Mouse (Mus musculus) forebrain, embryonic 10.5 days (tissue): Measurements from ENCODE around the gene Spns3. TPM values are rescaled to one million over a fixed set of nuclear protein-coding genes. Genes with fewer than 3 reads are reported as not detected.
A peak's percentile ranks its signal among the peaks of the same experiment; 100 is the strongest.

Experiments used
- DNase-seq: peaks from one replicate; pipeline ENCODE4 v3.0.0-alpha.2; 2017; ENCODE audit warnings: low spot score; ENCODE audit errors: extremely low spot score
- H3K27ac ChIP-seq: fragments of 300-500 bp; sonication (generic); 2 replicates; pipeline ENCODE4 v1.5.1; 2016; ENCODE audit warnings: mild to moderate bottlenecking
- H3K27me3 ChIP-seq: fragments of 300-500 bp; sonication (generic); 2 replicates; pipeline ENCODE4 v1.6.1; 2016; ENCODE audit warnings: mild to moderate bottlenecking; ENCODE audit not compliant: poor library complexity, severe bottlenecking
- H3K36me3 ChIP-seq: fragments of 300-500 bp; sonication (generic); replicated peaks from 2 replicates; pipeline ENCODE4 v1.6.1; 2016; ENCODE audit warnings: mild to moderate bottlenecking, moderate library complexity
- H3K4me1 ChIP-seq: fragments of 300-500 bp; sonication (generic); 2 replicates; pipeline ENCODE4 v1.6.1; 2016
- H3K4me3 ChIP-seq: fragments of 300-500 bp; sonication (generic); 2 replicates; pipeline ENCODE4 v1.5.1; 2016; ENCODE audit warnings: mild to moderate bottlenecking, moderate library complexity
- H3K9me3 ChIP-seq: fragments of 300-500 bp; sonication (generic); 2 replicates; pipeline ENCODE4 v1.6.1; 2016; ENCODE audit warnings: mild to moderate bottlenecking, moderate library complexity
- WGBS: fragments of 180-500 bp; shearing (Covaris S2); methylation state at CpG from one replicate; pipeline ENCODE4 v1.1.7; 2016; 5-methylcytosine and 5-hydroxymethylcytosine counted together
- polyA plus RNA-seq: library from polyadenylated mRNA; unstranded; fragments of >200 nt; fragmentation: Nextera tagmentation; extraction: Ambion mirVana; gene quantifications from 2 replicates; pipeline ENCODE4 v1.2.1, GENCODE M21; 2016

Gene Spns3
- 0.20 TPM in 1 of 2 replicates, not detected in the other for polyA plus RNA-seq

DNA sequence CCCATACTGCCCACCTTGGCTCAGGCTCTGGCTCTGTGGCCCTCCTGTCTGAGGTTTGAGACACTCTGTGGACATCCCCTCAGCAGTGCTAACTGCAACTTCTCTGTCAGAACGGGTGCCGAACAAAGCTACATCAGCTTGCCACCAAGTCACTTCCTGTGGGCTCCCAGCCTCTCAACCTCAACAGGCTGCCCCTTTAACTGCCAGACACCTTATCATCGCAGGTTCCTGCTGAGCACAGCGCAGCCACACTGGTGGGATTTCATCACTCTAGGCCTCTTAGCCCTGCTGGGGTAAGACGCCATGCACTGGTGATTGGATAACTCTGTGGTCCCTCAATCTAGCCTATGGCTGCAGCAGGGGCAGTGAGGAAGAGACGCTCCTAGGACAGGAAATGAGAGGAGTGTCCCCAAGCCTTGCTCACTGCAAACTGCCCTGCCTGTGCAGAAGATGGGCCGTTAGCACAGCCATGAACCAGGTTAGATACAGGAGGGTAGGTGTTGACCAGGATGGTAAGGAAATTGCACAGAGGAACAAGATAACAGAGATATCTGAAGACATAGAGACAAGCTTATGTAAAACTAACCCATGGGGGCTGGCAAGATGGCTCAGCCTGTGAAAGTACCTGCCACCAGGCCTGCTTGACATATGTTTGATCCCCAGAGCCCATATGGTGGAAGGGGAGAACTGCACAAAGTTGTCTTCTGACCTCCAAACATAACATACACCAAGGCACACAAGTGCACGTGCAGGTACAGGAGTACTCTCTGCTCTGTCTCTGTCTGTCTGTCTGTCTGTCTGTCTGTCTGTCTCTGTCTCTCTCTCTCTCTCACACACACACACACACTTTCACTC is at the start of gene Spns3:
Gene Spns3, minus strand, starts transcription at position 373 of the 855 bp plus-strand sequence.
- no peaks in the 10 kb centered on the region for H3K9me3 ChIP-seq
- no peaks in the 10 kb centered on the region for H3K36me3 ChIP-seq
- no peak within 1 kb of the TSS for H3K4me3 ChIP-seq
- no peak within 1 kb of the TSS for H3K27ac ChIP-seq
- WGBS, result 65% methylated on average over 8 of the region's 8 CpGs
- no peaks in the 10 kb centered on the region; the same call in 1 of the 2 replicates for H3K4me1 ChIP-seq
- no peak for DNase-seq
- no peaks in the 10 kb centered on the region for H3K27me3 ChIP-seq

DNA sequence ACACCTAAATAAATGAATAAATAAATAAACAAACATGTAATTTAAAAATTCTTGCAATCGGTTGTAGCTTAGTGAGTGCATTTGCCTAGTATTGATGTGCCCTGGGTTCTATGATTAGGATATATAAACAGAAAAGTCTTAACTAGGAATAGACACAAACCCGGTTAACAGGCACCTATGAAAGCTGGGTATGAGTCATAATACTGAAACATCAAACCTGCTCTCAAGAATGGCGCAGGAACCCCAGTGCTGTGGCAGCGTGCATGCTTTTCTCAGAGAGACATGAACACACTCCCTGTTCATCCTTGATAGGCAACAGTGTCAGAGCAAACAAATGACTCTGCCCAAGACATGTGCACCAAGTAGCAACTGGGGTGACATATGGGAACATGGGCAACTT is 47.5 kb upstream of the Spns3 start:
- no peaks in the 10 kb centered on the region for H3K4me1 ChIP-seq
- no peaks in the 10 kb centered on the region for H3K27me3 ChIP-seq
- H3K27ac ChIP-seq, result no peak overlapping the region
- DNase-seq, result no peak
- H3K9me3 ChIP-seq, result no peaks in the 10 kb centered on the region
- no peaks in the 10 kb centered on the region for H3K36me3 ChIP-seq
- 94% methylated on average over 4 of the region's 4 CpGs for WGBS
- no peak overlapping the region for H3K4me3 ChIP-seq

DNA sequence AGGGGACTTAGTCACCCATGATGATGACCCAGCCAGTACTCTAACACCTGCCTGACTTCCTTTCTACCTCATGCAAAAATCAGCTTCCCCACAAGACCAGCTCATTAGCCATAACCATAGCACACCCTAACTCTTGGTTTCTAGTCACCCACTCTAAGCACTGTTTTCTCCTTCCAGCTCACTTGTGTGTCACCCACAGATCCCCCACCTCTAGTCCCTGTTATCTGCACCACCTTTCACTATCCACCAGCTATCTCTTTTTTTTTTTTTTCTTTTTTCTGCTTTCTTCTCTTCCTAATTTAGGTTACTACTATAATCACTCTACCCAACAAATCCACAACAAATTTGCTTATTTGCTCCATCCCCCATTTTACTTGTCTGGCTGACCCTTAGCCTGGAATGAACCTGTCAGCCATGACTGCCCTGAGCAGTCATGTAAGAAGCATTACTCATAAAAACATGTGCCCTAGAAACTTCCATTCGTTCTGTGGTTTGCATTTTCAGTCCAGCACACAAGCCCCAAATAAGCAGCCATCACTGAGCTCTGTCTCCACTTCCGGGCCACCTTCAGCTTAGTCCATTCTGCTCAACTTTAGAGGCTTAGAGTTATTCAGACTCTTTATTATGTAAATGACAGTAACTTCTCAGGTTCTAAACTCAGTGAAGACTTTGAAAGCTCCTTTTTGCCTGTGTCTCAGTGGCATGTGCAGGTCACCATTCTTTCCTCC is 44.9 kb upstream of the Spns3 start:
- H3K4me1 ChIP-seq, result no peaks in the 10 kb centered on the region
- DNase-seq, result no peak
- H3K27me3 ChIP-seq, result no peaks in the 10 kb centered on the region
- no peak overlapping the region for H3K27ac ChIP-seq
- WGBS, result 73% methylated on average over 2 of the region's 2 CpGs
- no peaks in the 10 kb centered on the region for H3K36me3 ChIP-seq
- no peak overlapping the region for H3K4me3 ChIP-seq
- H3K9me3 ChIP-seq, result no peaks in the 10 kb centered on the region

DNA sequence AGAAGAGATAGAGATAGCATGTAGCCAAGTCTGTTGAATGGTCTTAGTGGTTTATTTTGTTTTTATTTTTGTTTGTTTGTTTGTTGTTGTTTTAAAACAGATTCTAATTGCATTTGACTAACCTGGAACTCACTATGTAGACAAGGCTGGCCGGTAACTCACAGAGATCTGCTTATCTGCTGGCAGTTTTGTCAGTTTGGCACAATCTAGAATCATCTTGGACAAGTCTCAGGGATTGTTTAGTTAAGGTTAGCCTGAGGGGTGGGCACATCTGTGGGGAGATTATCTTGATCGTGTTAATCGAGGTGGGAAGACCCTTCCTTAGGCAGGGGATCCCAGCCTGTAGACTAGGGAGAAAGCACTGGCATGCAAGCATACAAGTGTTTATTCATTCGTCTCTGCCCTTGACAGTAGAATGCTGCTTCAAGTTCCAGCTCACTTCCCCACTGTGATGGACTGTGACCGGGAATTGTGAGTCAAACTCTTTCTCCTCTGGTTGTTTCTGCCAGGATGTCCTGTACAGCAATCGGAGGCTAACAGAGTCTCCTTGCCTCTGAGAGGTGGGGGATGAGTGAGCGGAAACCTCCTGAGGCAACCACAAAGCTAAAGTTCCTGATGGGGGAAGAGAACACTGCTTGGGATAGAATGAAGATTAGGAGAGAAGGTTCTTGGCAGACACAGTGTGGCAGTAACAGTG is 37.4 kb upstream of the Spns3 start:
- Histone ChIP-seq H3K4me1 (no peaks in the 10 kb centered on the region), H3K9me3 (no peaks in the 10 kb centered on the region), H3K4me3 (no peak overlapping the region), H3K27ac (no peak overlapping the region), H3K27me3 (no peaks in the 10 kb centered on the region), H3K36me3 (no peaks in the 10 kb centered on the region)
- no peak for DNase-seq
- 70% methylated on average over 7 of the region's 7 CpGs for WGBS

DNA sequence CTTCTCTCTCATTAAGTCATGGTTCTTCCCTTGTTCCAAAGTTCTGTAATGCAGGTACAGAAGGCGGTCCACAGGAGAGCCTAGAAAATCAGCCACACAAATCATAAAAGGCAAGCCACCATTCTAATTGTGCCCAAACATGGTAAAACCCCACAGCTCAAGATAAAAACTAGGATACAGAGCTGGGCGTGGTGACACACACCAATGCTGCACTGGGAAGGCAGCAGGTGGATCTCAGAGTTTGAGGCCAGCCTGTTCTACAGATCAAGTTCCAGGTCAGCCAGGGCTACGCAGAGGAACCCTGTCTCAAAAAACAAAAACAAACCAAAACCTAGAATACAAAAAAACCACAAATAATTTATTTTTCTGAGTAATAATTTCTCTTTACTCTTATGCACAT is 36.3 kb upstream of the Spns3 start:
- H3K9me3 ChIP-seq, result no peaks in the 10 kb centered on the region
- no peaks in the 10 kb centered on the region for H3K27me3 ChIP-seq
- peaks cover 8% of the 10 kb centered on the region for H3K4me1 ChIP-seq
- DNase-seq, result no peak
- H3K36me3 ChIP-seq, result no peaks in the 10 kb centered on the region
- 94% methylated on average over 3 of the region's 3 CpGs for WGBS
- H3K4me3 ChIP-seq, result no peak overlapping the region
- H3K27ac ChIP-seq, result no peak overlapping the region

DNA sequence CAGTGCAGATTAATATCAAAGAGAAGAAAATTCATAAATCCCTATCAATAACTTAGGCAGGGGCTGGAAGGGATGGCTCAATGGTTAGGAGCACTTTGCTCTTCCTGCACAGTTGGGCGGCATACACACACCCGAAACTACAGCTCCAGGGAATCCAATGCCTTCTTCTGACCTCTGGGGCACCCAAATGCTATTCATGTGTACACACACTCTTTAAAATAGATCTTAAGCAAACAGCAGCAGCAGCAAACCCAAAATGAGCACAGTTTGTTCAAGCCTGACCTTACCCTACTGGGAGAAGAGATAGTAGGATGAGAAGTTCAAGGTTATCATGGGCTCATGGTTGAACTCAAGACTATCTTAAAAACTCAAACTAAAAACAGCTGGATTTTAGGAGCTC is 32.8 kb upstream of the Spns3 start:
- H3K36me3 ChIP-seq, result no peaks in the 10 kb centered on the region
- no peak overlapping the region for H3K4me3 ChIP-seq
- 81% methylated on average over 2 of the region's 2 CpGs for WGBS
- H3K9me3 ChIP-seq, result no peaks in the 10 kb centered on the region
- H3K4me1 ChIP-seq, result peaks cover 10% of the 10 kb centered on the region
- DNase-seq, result no peak
- no peak overlapping the region for H3K27ac ChIP-seq
- H3K27me3 ChIP-seq, result peaks cover under 1% of the 10 kb centered on the region; the same call in 1 of the 2 replicates

DNA sequence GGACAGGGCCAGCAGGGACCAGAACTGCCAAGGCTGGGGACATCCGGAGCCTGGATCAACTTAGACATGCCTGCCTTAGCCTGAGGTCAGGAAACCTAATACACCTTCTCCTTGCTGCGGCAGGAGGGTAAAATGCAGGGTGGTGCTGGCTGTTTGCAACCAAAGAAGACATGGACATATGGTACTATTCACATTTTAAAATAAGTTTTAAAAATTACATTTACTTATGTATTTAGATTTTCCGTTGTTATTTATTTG is 32.1 kb upstream of the Spns3 start:
- Histone ChIP-seq H3K36me3 (no peaks in the 10 kb centered on the region), H3K9me3 (no peaks in the 10 kb centered on the region), H3K4me1 (peaks cover 10% of the 10 kb centered on the region), H3K27ac (no peak overlapping the region), H3K27me3 (peaks cover 8% of the 10 kb centered on the region), H3K4me3 (no peak overlapping the region)
- no peak for DNase-seq
- WGBS, result 71% methylated on average over 3 of the region's 3 CpGs

DNA sequence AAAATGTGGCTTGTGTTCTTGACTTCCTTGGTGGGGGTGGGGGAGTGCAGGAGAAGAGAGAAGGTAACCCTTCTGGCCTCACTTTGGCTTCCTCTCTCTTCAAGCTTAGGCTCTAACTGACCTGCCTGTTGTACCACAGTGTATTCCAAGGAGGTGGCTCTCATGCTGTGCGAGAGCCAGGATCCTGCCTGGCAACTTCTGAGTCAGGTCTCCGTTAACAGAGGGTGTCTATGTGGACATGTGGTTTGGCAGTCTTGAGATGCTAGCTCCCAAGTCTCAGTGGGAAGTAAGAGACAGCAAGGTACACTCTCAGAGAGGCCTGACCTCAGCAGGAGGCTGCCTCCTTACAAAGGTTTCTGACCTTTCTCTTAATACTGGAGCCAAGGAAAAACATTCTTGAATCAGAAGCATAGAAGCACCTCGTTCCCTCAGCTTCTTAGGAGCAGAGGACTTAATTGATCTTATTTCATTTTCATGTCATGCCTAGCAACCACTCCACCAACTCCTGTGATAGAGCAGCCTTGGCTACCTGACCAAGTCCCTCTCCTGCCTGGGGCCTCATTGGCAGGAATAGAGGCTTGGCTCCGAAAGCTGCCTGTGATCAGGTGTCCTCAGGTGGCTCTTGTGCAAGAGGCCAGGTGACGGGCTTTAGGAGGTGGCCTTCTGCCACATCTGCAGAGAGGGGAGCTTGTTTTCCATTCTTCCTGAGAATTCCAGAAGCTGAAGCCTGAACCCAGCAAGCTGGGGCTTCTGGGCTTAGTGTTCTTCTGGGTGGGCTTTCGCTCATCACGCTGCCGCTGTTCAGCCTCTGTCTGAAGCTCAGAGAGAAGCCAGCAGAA is 31.5 kb upstream of the Spns3 start:
- peaks cover 11% of the 10 kb centered on the region for H3K27me3 ChIP-seq
- H3K9me3 ChIP-seq, result no peaks in the 10 kb centered on the region
- WGBS, result 67% methylated on average over 8 of the region's 8 CpGs
- H3K27ac ChIP-seq, result peak overlapping the region; percentile 37; the same call in 1 of the 2 replicates
- H3K4me3 ChIP-seq, result no peak overlapping the region
- DNase-seq, result no peak
- H3K4me1 ChIP-seq, result peaks cover 13% of the 10 kb centered on the region
- H3K36me3 ChIP-seq, result no peaks in the 10 kb centered on the region

DNA sequence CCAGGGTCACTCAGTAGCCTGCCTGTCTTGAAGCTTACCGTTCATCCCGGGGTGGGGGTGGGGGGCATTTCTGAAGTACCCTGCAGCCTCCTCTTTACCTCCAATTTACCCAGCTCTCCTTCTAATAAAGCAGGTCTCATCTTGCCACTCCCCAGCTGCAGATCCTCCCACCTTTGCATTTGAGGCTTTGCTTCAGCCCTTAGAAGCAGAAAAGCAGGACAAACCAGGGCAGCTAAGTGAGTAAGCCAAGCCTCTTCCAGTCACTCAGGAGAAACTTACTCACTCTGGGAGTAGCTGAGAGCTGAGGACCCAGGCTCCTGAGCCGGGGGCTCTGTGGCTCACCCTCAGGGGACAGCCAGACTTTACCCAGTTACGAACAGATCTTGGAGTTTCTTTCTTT is 28.2 kb upstream of the Spns3 start:
- no peak for DNase-seq
- Histone ChIP-seq H3K27ac (no peak overlapping the region), H3K4me3 (no peak overlapping the region), H3K4me1 (peaks cover 24% of the 10 kb centered on the region), H3K27me3 (peaks cover 26% of the 10 kb centered on the region), H3K9me3 (no peaks in the 10 kb centered on the region), H3K36me3 (no peaks in the 10 kb centered on the region)
- WGBS, result 71% methylated on average over 4 of the region's 4 CpGs

DNA sequence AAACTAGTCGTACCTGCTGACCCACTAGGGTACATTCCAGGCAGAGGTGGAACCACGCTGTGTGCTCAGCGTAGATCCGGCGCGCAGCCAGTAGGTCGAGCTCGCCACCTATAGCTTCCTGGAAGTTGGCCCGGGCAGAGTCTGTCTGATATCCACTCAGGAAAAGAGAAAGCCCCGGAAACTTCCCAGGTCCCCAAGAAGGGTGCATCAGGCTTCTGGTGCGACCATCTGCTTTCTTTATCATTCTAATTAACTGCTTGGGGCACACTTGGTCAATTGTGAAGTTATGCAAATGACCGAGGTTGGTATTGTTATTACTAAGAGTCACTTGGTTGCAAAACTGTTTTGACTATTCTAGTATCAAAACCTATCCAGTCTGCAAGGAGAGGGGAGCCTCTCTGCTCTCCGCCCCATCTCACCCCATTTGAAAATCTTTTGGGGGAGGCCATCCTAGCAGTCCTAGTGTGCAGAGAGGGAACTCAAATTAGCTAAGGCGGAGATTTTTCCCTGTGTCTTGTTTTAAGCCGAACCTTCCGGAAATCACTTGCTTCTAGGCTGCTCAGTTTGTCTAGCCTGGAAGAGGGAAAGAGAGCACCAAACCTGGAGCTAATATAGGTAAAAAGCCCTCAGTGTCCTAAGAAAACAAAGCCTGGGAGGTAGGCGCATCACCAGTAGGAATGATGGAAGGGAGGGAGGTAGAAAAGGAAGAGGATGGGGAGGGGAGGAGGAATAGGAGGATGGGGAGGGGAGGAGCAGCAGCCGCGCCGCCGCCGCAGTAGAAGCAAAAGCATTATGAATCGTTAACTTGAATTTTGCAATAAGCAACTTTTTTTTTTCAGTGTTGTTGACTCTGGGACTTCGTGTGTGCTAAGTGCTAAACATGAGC is 26.4 kb upstream of the Spns3 start:
- 3% methylated on average over 24 of the region's 24 CpGs for WGBS
- Histone ChIP-seq H3K4me1 (peaks cover 17% of the 10 kb centered on the region), H3K4me3 (peak overlapping the region; percentile 50), H3K36me3 (no peaks in the 10 kb centered on the region), H3K9me3 (no peaks in the 10 kb centered on the region), H3K27me3 (peaks cover 26% of the 10 kb centered on the region), H3K27ac (peak overlapping the region; percentile 51)
- DNase-seq, result no peak

DNA sequence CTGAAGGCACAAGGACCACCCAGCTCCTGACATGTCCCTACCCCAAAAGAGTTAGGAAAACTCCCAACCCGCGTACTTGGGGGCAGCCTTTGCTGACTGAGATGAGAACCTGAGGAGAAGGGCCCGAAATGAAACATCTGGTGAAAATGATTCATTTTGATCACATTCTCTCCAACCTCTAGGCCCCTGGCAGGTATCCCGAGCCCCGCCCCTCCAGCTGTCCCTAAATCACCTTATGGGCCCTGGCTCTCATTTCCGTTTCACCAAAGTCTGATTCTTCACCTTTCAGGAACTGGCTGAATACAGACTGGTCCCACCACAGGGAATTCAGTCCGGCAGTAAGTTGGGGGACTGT is 25.8 kb upstream of the Spns3 start:
- no peak for DNase-seq
- H3K9me3 ChIP-seq, result no peaks in the 10 kb centered on the region
- 22% methylated on average over 7 of the region's 7 CpGs for WGBS
- no peaks in the 10 kb centered on the region for H3K36me3 ChIP-seq
- 0 out of 2 replicates have a peak overlapping the region, but pooled peaks have one; percentile 51 for H3K27ac ChIP-seq
- peaks cover 32% of the 10 kb centered on the region for H3K27me3 ChIP-seq
- H3K4me1 ChIP-seq, result peaks cover 14% of the 10 kb centered on the region
- peak overlapping the region; percentile 50 for H3K4me3 ChIP-seq
